Mouse (Mus musculus): ENCODE measurements around the gene Gm5129. TPM values are rescaled to one million over a fixed set of nuclear protein-coding genes. Genes with fewer than 3 reads are reported as not detected.

Gene Gm5129
- total RNA-seq, 1 experiment: not detected

- no peak for TF ChIP-seq CHD2 (IDR thresholded peaks at IDR 0.05; ENCODE audit: low read depth, low read length)
- no peak for TF ChIP-seq ZNF384 (IDR thresholded peaks at IDR 0.05; ENCODE audit: low read depth, low read length)
- TF ChIP-seq MAFK (IDR thresholded peaks at IDR 0.05; ENCODE audit: insufficient read depth, low read depth, low read length): no peak
- TF ChIP-seq ZC3H11A (IDR thresholded peaks at IDR 0.05; ENCODE audit: borderline replicate concordance, low read depth, low read length): no peak
- no peak for TF ChIP-seq HCFC1 (IDR thresholded peaks at IDR 0.05; ENCODE audit: borderline replicate concordance, insufficient read depth, low read length)
- Histone ChIP-seq H3K9ac (ENCODE audit: insufficient read depth, low read depth, low read length, poor library complexity, severe bottlenecking) (no peak overlapping the region; the same call in 1 of the 2 replicates), H3K27ac (ENCODE audit: insufficient read depth, low read depth, low read length, poor library complexity, severe bottlenecking) (peak overlapping the region; percentile 50; the same call in 1 of the 2 replicates), H3K9me3 (ENCODE audit: control insufficient read depth, insufficient read depth, low read depth, low read length) (no peaks in the 10 kb centered on the region), H3K36me3 (ENCODE audit: control insufficient read depth, insufficient read depth, low read length, poor library complexity, severe bottlenecking) (peaks cover 19% of the 10 kb centered on the region), H3K4me1 (ENCODE audit: control insufficient read depth in 2 of 2, insufficient read depth in 2 of 2, low read length in 2 of 2, poor library complexity in 1 of 2) (peaks cover 0 to 5% of the 10 kb centered on the region in 2 experiments; a peak in 1 of 4 replicates), H3K4me3 (ENCODE audit: insufficient read depth in 1 of 2, low read depth in 1 of 2, low read length in 2 of 2, poor library complexity in 1 of 2, severe bottlenecking in 1 of 2) (no peak overlapping the region)
- in situ Hi-C loops (cut with MboI; ENCODE audit: low sequenced_read_pairs in 2 of 2, unreplicated experiment in 2 of 2): no loop called here
- DNase-seq (ENCODE audit: low read depth, low spot score): no peak
Observed at GRCm38 (mm10) chr5:29747661-29748060, 11.9 kb upstream of the Gm5129 start.

GRCm38 (mm10) chr5:29741093-29741492 lies 5.4 kb upstream of the Gm5129 start:
- Histone ChIP-seq H3K4me3 (ENCODE audit: insufficient read depth in 1 of 2, low read depth in 1 of 2, low read length in 2 of 2, poor library complexity in 1 of 2, severe bottlenecking in 1 of 2) (no peak overlapping the region), H3K36me3 (ENCODE audit: control insufficient read depth, insufficient read depth, low read length, poor library complexity, severe bottlenecking) (peaks cover 7% of the 10 kb centered on the region), H3K4me1 (ENCODE audit: control insufficient read depth in 2 of 2, insufficient read depth in 2 of 2, low read length in 2 of 2, poor library complexity in 1 of 2) (peaks cover 6 to 8% of the 10 kb centered on the region in 2 experiments; a peak in 3 of 4 replicates), H3K27ac (ENCODE audit: insufficient read depth, low read depth, low read length, poor library complexity, severe bottlenecking) (no peak overlapping the region), H3K9me3 (ENCODE audit: control insufficient read depth, insufficient read depth, low read depth, low read length) (no peaks in the 10 kb centered on the region), H3K9ac (ENCODE audit: insufficient read depth, low read depth, low read length, poor library complexity, severe bottlenecking) (no peak overlapping the region)
- TF ChIP-seq ZNF384 (IDR thresholded peaks at IDR 0.05; ENCODE audit: low read depth, low read length) (no peak), CHD2 (IDR thresholded peaks at IDR 0.05; ENCODE audit: low read depth, low read length) (no peak), HCFC1 (IDR thresholded peaks at IDR 0.05; ENCODE audit: borderline replicate concordance, insufficient read depth, low read length) (no peak), ZC3H11A (IDR thresholded peaks at IDR 0.05; ENCODE audit: borderline replicate concordance, low read depth, low read length) (no peak), MAFK (IDR thresholded peaks at IDR 0.05; ENCODE audit: insufficient read depth, low read depth, low read length) (no peak)
- in situ Hi-C loops (cut with MboI; ENCODE audit: low sequenced_read_pairs in 2 of 2, unreplicated experiment in 2 of 2): no loop called here
- DNase-seq (ENCODE audit: low read depth, low spot score): no peak

GRCm38 (mm10) chr5:29740651-29741050 lies 4.9 kb upstream of the Gm5129 start:
- Histone ChIP-seq H3K4me1 (ENCODE audit: control insufficient read depth in 2 of 2, insufficient read depth in 2 of 2, low read length in 2 of 2, poor library complexity in 1 of 2) (peaks cover 6 to 8% of the 10 kb centered on the region in 2 experiments; a peak in 3 of 4 replicates), H3K36me3 (ENCODE audit: control insufficient read depth, insufficient read depth, low read length, poor library complexity, severe bottlenecking) (peaks cover 7% of the 10 kb centered on the region), H3K9me3 (ENCODE audit: control insufficient read depth, insufficient read depth, low read depth, low read length) (no peaks in the 10 kb centered on the region), H3K27ac (ENCODE audit: insufficient read depth, low read depth, low read length, poor library complexity, severe bottlenecking) (no peak overlapping the region), H3K4me3 (ENCODE audit: insufficient read depth in 1 of 2, low read depth in 1 of 2, low read length in 2 of 2, poor library complexity in 1 of 2, severe bottlenecking in 1 of 2) (no peak overlapping the region), H3K9ac (ENCODE audit: insufficient read depth, low read depth, low read length, poor library complexity, severe bottlenecking) (no peak overlapping the region)
- in situ Hi-C loops (cut with MboI; ENCODE audit: low sequenced_read_pairs in 2 of 2, unreplicated experiment in 2 of 2): no loop called here
- no peak for DNase-seq (ENCODE audit: low read depth, low spot score)
- TF ChIP-seq MAFK (IDR thresholded peaks at IDR 0.05; ENCODE audit: insufficient read depth, low read depth, low read length) (no peak), ZC3H11A (IDR thresholded peaks at IDR 0.05; ENCODE audit: borderline replicate concordance, low read depth, low read length) (no peak), CHD2 (IDR thresholded peaks at IDR 0.05; ENCODE audit: low read depth, low read length) (no peak), ZNF384 (IDR thresholded peaks at IDR 0.05; ENCODE audit: low read depth, low read length) (no peak), HCFC1 (IDR thresholded peaks at IDR 0.05; ENCODE audit: borderline replicate concordance, insufficient read depth, low read length) (no peak)

- Histone ChIP-seq H3K9me3 (ENCODE audit: control insufficient read depth, insufficient read depth, low read depth, low read length) (no peaks in the 10 kb centered on the region), H3K9ac (ENCODE audit: insufficient read depth, low read depth, low read length, poor library complexity, severe bottlenecking) (peak overlapping the region; percentile 23; the same call in 1 of the 2 replicates), H3K4me3 (ENCODE audit: insufficient read depth in 1 of 2, low read depth in 1 of 2, low read length in 2 of 2, poor library complexity in 1 of 2, severe bottlenecking in 1 of 2) (peak overlapping the region; percentile 86 to 93), H3K36me3 (ENCODE audit: control insufficient read depth, insufficient read depth, low read length, poor library complexity, severe bottlenecking) (peaks cover 7% of the 10 kb centered on the region), H3K4me1 (ENCODE audit: control insufficient read depth in 2 of 2, insufficient read depth in 2 of 2, low read length in 2 of 2, poor library complexity in 1 of 2) (peaks cover 6 to 9% of the 10 kb centered on the region in 2 experiments; a peak in 3 of 4 replicates), H3K27ac (ENCODE audit: insufficient read depth, low read depth, low read length, poor library complexity, severe bottlenecking) (peak overlapping the region; percentile 53; the same call in 1 of the 2 replicates)
- in situ Hi-C loops (cut with MboI; ENCODE audit: low sequenced_read_pairs in 2 of 2, unreplicated experiment in 2 of 2): no loop called here
- TF ChIP-seq MAFK (IDR thresholded peaks at IDR 0.05; ENCODE audit: insufficient read depth, low read depth, low read length): no peak
- TF ChIP-seq HCFC1 (IDR thresholded peaks at IDR 0.05; ENCODE audit: borderline replicate concordance, insufficient read depth, low read length): no peak
- no peak for TF ChIP-seq ZNF384 (IDR thresholded peaks at IDR 0.05; ENCODE audit: low read depth, low read length)
- no peak for TF ChIP-seq CHD2 (IDR thresholded peaks at IDR 0.05; ENCODE audit: low read depth, low read length)
- TF ChIP-seq ZC3H11A (IDR thresholded peaks at IDR 0.05; ENCODE audit: borderline replicate concordance, low read depth, low read length): no peak
- DNase-seq (ENCODE audit: low read depth, low spot score): no peak
Observed at GRCm38 (mm10) chr5:29738076-29738475, 2.3 kb upstream of the Gm5129 start.

Measured in ES-E14 (cell line).